ENCODE assay signal across 23 mouse cellular contexts in the genomic region with DNA sequence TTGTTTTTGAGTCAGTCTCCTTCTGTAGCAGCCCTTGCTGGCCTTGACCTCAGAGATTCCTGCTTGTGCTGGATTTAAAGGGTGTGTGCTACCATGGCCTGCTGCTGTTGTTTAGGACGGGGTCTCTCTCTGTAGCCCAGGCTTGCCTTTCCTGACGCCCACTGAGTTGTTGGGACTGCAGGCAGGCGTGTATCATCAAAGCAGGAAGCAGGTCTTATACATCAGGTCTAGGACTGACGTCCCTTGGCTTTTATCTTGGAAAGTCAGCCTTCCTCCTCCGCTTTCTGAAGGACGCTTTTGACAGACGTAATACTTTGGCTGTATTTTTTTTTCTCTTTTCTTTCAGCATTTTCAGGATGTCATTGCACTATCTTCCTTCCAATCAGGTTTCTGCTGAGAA. TPM values are rescaled to one million over a fixed set of nuclear protein-coding genes. Genes with fewer than 3 reads are reported as not detected.
DNase-seq lines count a peak whose midpoint lies in the region; ATAC-seq and TF ChIP-seq lines count a peak whose summit lies in the region.
"Had no signal": no experiment of that assay in that cellular context is flagged by ENCODE, and none has a peak within 500 bp of the region (broad histone marks: within the 10 kb centered on the region; RNA-seq: fewer than 3 reads in every experiment).

No protein-coding gene starts in this region.

- H3K27ac ChIP-seq in lung, postnatal 0 days (ENCODE audit: low read length) = no peak overlapping the region
- peak overlapping the region; percentile 31 for H3K27ac ChIP-seq in MEL (ENCODE audit: control insufficient read depth, low read depth, low read length)
- no peak overlapping the region for H3K27ac ChIP-seq in liver, embryonic 15.5 days (replicated peaks)
- H3K27ac ChIP-seq in kidney, embryonic 16.5 days (ENCODE audit: low read length) = no peak overlapping the region
- H3K27ac ChIP-seq: embryonic facial prominence, embryonic 12.5 days; forebrain, embryonic 15.5 days; heart, embryonic 10.5 days; hindbrain, embryonic 13.5 days; hindbrain, postnatal 0 days had no signal

- no peaks in the 10 kb centered on the region for H3K9me3 ChIP-seq in lung, postnatal 0 days (ENCODE audit: low read length)
- H3K9me3 ChIP-seq in MEL (replicated peaks; ENCODE audit: insufficient read depth, low read length) = no peaks in the 10 kb centered on the region
- H3K9me3 ChIP-seq in liver, embryonic 15.5 days (replicated peaks) = no peaks in the 10 kb centered on the region
- H3K9me3 ChIP-seq in kidney, embryonic 16.5 days (ENCODE audit: low read length) = no peaks in the 10 kb centered on the region
- H3K9me3 ChIP-seq: embryonic facial prominence, embryonic 12.5 days; forebrain, embryonic 15.5 days; heart, embryonic 10.5 days; hindbrain, embryonic 13.5 days had no signal

- H3K79me2 ChIP-seq in MEL (ENCODE audit: control insufficient read depth, insufficient read depth, low read length, poor library complexity) = no peaks in the 10 kb centered on the region

- WGBS in lung, postnatal 0 days = 56% methylated on average over 7 of the region's 7 CpGs
- 24% methylated on average over 7 of the region's 7 CpGs for WGBS in liver, embryonic 15.5 days (ENCODE audit: insufficient replicate concordance)
- 61% methylated on average over 7 of the region's 7 CpGs for WGBS in kidney, embryonic 16.5 days

- no peak overlapping the region for H3K4me2 ChIP-seq in lung, postnatal 0 days (replicated peaks; ENCODE audit: low read depth, low read length)
- H3K4me2 ChIP-seq in liver, embryonic 15.5 days = no peak overlapping the region
- H3K4me2 ChIP-seq in kidney, embryonic 16.5 days (replicated peaks; ENCODE audit: low read depth, low read length) = no peak overlapping the region
- H3K4me2 ChIP-seq: embryonic facial prominence, embryonic 12.5 days; forebrain, embryonic 15.5 days; hindbrain, embryonic 13.5 days had no signal

- H3K9ac ChIP-seq in lung, postnatal 0 days (replicated peaks; ENCODE audit: low read depth) = no peak overlapping the region
- 0 out of 2 replicates have a peak overlapping the region, but pooled peaks have one; percentile 16 for H3K9ac ChIP-seq in MEL (ENCODE audit: control insufficient read depth, low read depth, low read length, poor library complexity, severe bottlenecking)
- H3K9ac ChIP-seq in liver, embryonic 15.5 days = no peak overlapping the region
- no peak overlapping the region for H3K9ac ChIP-seq in kidney, embryonic 16.5 days (replicated peaks; ENCODE audit: low read length)
- H3K9ac ChIP-seq: embryonic facial prominence, embryonic 12.5 days; forebrain, embryonic 15.5 days; hindbrain, embryonic 13.5 days had no signal

- no peaks in the 10 kb centered on the region for H3K27me3 ChIP-seq in lung, postnatal 0 days (replicated peaks; ENCODE audit: insufficient read depth, low read length)
- no peaks in the 10 kb centered on the region for H3K27me3 ChIP-seq in MEL (ENCODE audit: control insufficient read depth in 1 of 2, insufficient read depth in 2 of 2, low read length in 2 of 2)
- no peaks in the 10 kb centered on the region for H3K27me3 ChIP-seq in liver, embryonic 15.5 days
- no peaks in the 10 kb centered on the region for H3K27me3 ChIP-seq in kidney, embryonic 16.5 days (ENCODE audit: insufficient read depth, low read length)
- H3K27me3 ChIP-seq: embryonic facial prominence, embryonic 12.5 days; forebrain, embryonic 15.5 days; hindbrain, embryonic 13.5 days had no signal

- TF ChIP-seq EP300 in lung, postnatal 0 days (IDR thresholded peaks at IDR 0.05) = no peak
- peak; percentile 53 to 67; a peak in 3 of 4 replicates for TF ChIP-seq EP300 in MEL (IDR thresholded peaks at IDR 0.05; ENCODE audit: low read depth in 1 of 2, low read length in 2 of 2)

- TF ChIP-seq RAD21 in MEL (IDR thresholded peaks at IDR 0.05; ENCODE audit: low read depth, low read length) = no peak

- TF ChIP-seq POLR2A in MEL (IDR thresholded peaks at IDR 0.05; ENCODE audit: control insufficient read depth in 1 of 2, insufficient read depth in 1 of 2, low read depth in 1 of 2, low read length in 2 of 2, poor library complexity in 1 of 2) = no peak

- peak; percentile 25 for DNase-seq in lung, postnatal 0 days (ENCODE audit: low spot score)
- no peak for DNase-seq in lung, postnatal 36 days
- DNase-seq in MEL (ENCODE audit: low read depth, low spot score) (peak; percentile 76), ZHBTc4 (ENCODE audit: low read depth, low spot score) (peak; percentile 28)
- DNase-seq in kidney, adult 8-10 months = no peak
- no peak for DNase-seq in cerebellum, postnatal 36 days
- DNase-seq: adrenal gland, postnatal 25 days; B cell, adult 2 months; cerebellum, adult 2 months; cerebellum, postnatal 10 days; gastrocnemius, postnatal 10 days; heart, adult 18-20 months; heart, postnatal 10 days had no signal

- TF ChIP-seq CTCF in lung, postnatal 0 days (IDR thresholded peaks at IDR 0.05) = no peak
- no peak for TF ChIP-seq CTCF in MEL (IDR thresholded peaks at IDR 0.05 in 2 of 3, conservative IDR thresholded peaks at IDR 0.05 in 1 of 3; ENCODE audit: control insufficient read depth in 1 of 3, insufficient read depth in 1 of 3, low read depth in 2 of 3, low read length in 3 of 3, poor library complexity in 1 of 3, severe bottlenecking in 1 of 3)

- no peak overlapping the region for H3K4me3 ChIP-seq in lung, postnatal 0 days (ENCODE audit: low read depth, low read length)
- H3K4me3 ChIP-seq in MEL (ENCODE audit: control insufficient read depth in 1 of 2, insufficient read depth in 1 of 2, low read depth in 2 of 2, low read length in 2 of 2) = peak overlapping the region; percentile 13 to 41; a peak in 3 of 4 replicates
- no peak overlapping the region for H3K4me3 ChIP-seq in liver, embryonic 15.5 days (replicated peaks)
- H3K4me3 ChIP-seq in kidney, embryonic 16.5 days (ENCODE audit: low read length) = no peak overlapping the region
- H3K4me3 ChIP-seq: embryonic facial prominence, embryonic 12.5 days; forebrain, embryonic 15.5 days; heart, embryonic 10.5 days; hindbrain, embryonic 13.5 days had no signal

- peaks cover 10% of the 10 kb centered on the region; the same call in 1 of the 2 replicates for H3K36me3 ChIP-seq in lung, postnatal 0 days (ENCODE audit: insufficient read depth, low read length)
- peaks cover 0 to 15% of the 10 kb centered on the region in 2 experiments; a peak in 2 of 4 replicates for H3K36me3 ChIP-seq in MEL (ENCODE audit: control insufficient read depth in 1 of 2, insufficient read depth in 2 of 2, low read length in 2 of 2)
- H3K36me3 ChIP-seq in liver, embryonic 15.5 days (replicated peaks) = peaks cover 17% of the 10 kb centered on the region
- H3K36me3 ChIP-seq in kidney, embryonic 16.5 days (ENCODE audit: insufficient read depth, low read length) = peaks cover 18% of the 10 kb centered on the region

- no peak for ATAC-seq in lung, postnatal 0 days
- ATAC-seq in liver, embryonic 15.5 days (ENCODE audit: insufficient read depth) = peak; percentile 25; the same call in 1 of the 2 replicates
- ATAC-seq in kidney, embryonic 16.5 days (ENCODE audit: low FRiP score, low TSS enrichment) = no peak
- ATAC-seq: CD4-positive, CD25-positive, alpha-beta regulatory T cell, adult 4 months; forebrain, embryonic 15.5 days; hindbrain, postnatal 0 days had no signal

- H3K4me1 ChIP-seq in lung, postnatal 0 days (ENCODE audit: insufficient read depth, low read depth, low read length) = no peaks in the 10 kb centered on the region
- H3K4me1 ChIP-seq in MEL (ENCODE audit: control insufficient read depth in 1 of 2, insufficient read depth in 2 of 2, low read length in 2 of 2) = peaks cover 3 to 13% of the 10 kb centered on the region in 2 experiments; a peak in 3 of 4 replicates
- peaks cover 6% of the 10 kb centered on the region; the same call in 1 of the 2 replicates for H3K4me1 ChIP-seq in liver, embryonic 15.5 days (replicated peaks)
- H3K4me1 ChIP-seq in kidney, embryonic 16.5 days (ENCODE audit: insufficient read depth, low read length) = no peaks in the 10 kb centered on the region
- H3K4me1 ChIP-seq: embryonic facial prominence, embryonic 12.5 days; forebrain, embryonic 15.5 days; hindbrain, embryonic 13.5 days had no signal

RNA-seq across cellular contexts. Expression of a gene that starts 8.1 kb away (rescaled TPM):
- polyA plus RNA-seq in lung, postnatal 0 days (2015; fragmentation: Nextera tagmentation; extraction: Ambion mirVana) = 4.6 and 5.8 TPM in 2 replicates
- total RNA-seq in MEL (2012; rRNA removed) = 6.3 and 6.7 TPM in 2 replicates
- polyA plus RNA-seq in MEL (2012; ENCODE audit: insufficient read depth in 1 of 2, insufficient read length in 2 of 2, low read depth in 1 of 2, low replicate concordance in 2 of 2, missing spikeins in 1 of 2) = 1 to 10 TPM in 1 of 2 experiments, not detected in 1; 9.9 TPM
- 2.2 and 2.5 TPM in 2 replicates for polyA plus RNA-seq in liver, embryonic 15.5 days (2015; fragmentation: Nextera tagmentation; extraction: Ambion mirVana)
- 9.5 and 9.8 TPM in 2 replicates for polyA plus RNA-seq in kidney, embryonic 16.5 days (2015; fragmentation: Nextera tagmentation; extraction: Ambion mirVana)

RNA-seq across cellular contexts. Expression of a gene that starts 23.9 kb away (rescaled TPM):
- polyA plus RNA-seq in lung, postnatal 0 days (2015; fragmentation: Nextera tagmentation; extraction: Ambion mirVana) = 1.9 and 2.2 TPM in 2 replicates
- total RNA-seq in MEL (2012; rRNA removed) = 125 and 138 TPM in 2 replicates
- polyA plus RNA-seq in MEL (2012; ENCODE audit: insufficient read depth in 1 of 2, insufficient read length in 2 of 2, low read depth in 1 of 2, low replicate concordance in 2 of 2, missing spikeins in 1 of 2) = 100 to 1,000 TPM in 1 of 2 experiments, 10 to 100 TPM in 1; 44.1 to 247 TPM
- 386 and 428 TPM in 2 replicates for polyA plus RNA-seq in liver, embryonic 15.5 days (2015; fragmentation: Nextera tagmentation; extraction: Ambion mirVana)
- polyA plus RNA-seq in kidney, embryonic 16.5 days (2015; fragmentation: Nextera tagmentation; extraction: Ambion mirVana) = 1.4 and 1.8 TPM in 2 replicates
- total RNA-seq: heart, adult 18-20 months had no signal
- polyA plus RNA-seq: CD4-positive, CD25-positive, alpha-beta regulatory T cell, adult 4 months had no signal

RNA-seq across cellular contexts. Expression of a gene that starts 29.2 kb away (rescaled TPM):
- 99.9 and 101 TPM in 2 replicates for polyA plus RNA-seq in lung, postnatal 0 days (2015; fragmentation: Nextera tagmentation; extraction: Ambion mirVana)
- total RNA-seq in MEL (2012; rRNA removed) = 63.7 and 64.7 TPM in 2 replicates
- 100 to 1,000 TPM in 1 of 2 experiments, not detected in 1; 131 TPM for polyA plus RNA-seq in MEL (2012; ENCODE audit: insufficient read depth in 1 of 2, insufficient read length in 2 of 2, low read depth in 1 of 2, low replicate concordance in 2 of 2, missing spikeins in 1 of 2)
- polyA plus RNA-seq in liver, embryonic 15.5 days (2015; fragmentation: Nextera tagmentation; extraction: Ambion mirVana) = 82.6 and 91.9 TPM in 2 replicates
- polyA plus RNA-seq in kidney, embryonic 16.5 days (2015; fragmentation: Nextera tagmentation; extraction: Ambion mirVana) = 121 and 125 TPM in 2 replicates

RNA-seq across cellular contexts. Expression of a gene that starts 52.1 kb away (rescaled TPM):
- 0.10 and 0.18 TPM in 2 replicates for polyA plus RNA-seq in lung, postnatal 0 days (2015; fragmentation: Nextera tagmentation; extraction: Ambion mirVana)
- not detected in 2 replicates for total RNA-seq in MEL (2012; rRNA removed)
- polyA plus RNA-seq in MEL (2012; ENCODE audit: insufficient read depth in 1 of 2, insufficient read length in 2 of 2, low read depth in 1 of 2, low replicate concordance in 2 of 2, missing spikeins in 1 of 2) = under 1 TPM in 1 of 2 experiments, not detected in 1; 0.07 TPM
- not detected in 2 replicates for polyA plus RNA-seq in liver, embryonic 15.5 days (2015; fragmentation: Nextera tagmentation; extraction: Ambion mirVana)
- not detected in 2 replicates for polyA plus RNA-seq in kidney, embryonic 16.5 days (2015; fragmentation: Nextera tagmentation; extraction: Ambion mirVana)
- total RNA-seq: adrenal gland, postnatal 25 days; gastrocnemius, postnatal 10 days; gastrocnemius, postnatal 4 days; heart, adult 18-20 months; heart, postnatal 10 days had no signal
- polyA plus RNA-seq: CD4-positive, CD25-positive, alpha-beta regulatory T cell, adult 4 months; embryonic facial prominence, embryonic 12.5 days; forebrain, embryonic 11.5 days; heart, embryonic 10.5 days had no signal

RNA-seq across cellular contexts. Expression of a gene that starts 57.4 kb away (rescaled TPM):
- 16.7 and 20.4 TPM in 2 replicates for polyA plus RNA-seq in lung, postnatal 0 days (2015; fragmentation: Nextera tagmentation; extraction: Ambion mirVana)
- 15.9 and 47.3 TPM in 2 replicates for total RNA-seq in MEL (2012; rRNA removed)
- 10 to 100 TPM in 1 of 2 experiments, not detected in 1; 99.5 TPM for polyA plus RNA-seq in MEL (2012; ENCODE audit: insufficient read depth in 1 of 2, insufficient read length in 2 of 2, low read depth in 1 of 2, low replicate concordance in 2 of 2, missing spikeins in 1 of 2)
- 293 and 326 TPM in 2 replicates for polyA plus RNA-seq in liver, embryonic 15.5 days (2015; fragmentation: Nextera tagmentation; extraction: Ambion mirVana)
- polyA plus RNA-seq in kidney, embryonic 16.5 days (2015; fragmentation: Nextera tagmentation; extraction: Ambion mirVana) = 98.6 and 98.8 TPM in 2 replicates

Comparison
In these comparisons a context has a peak if more than half of its experiments do, and no peak if none do; other contexts are left out.
1. DNase-seq: peak in lung, postnatal 0 days (single experiment), MEL (single experiment) and ZHBTc4 (single experiment); none in lung, postnatal 36 days (single experiment), kidney, adult 8-10 months (0 of 2) and cerebellum, postnatal 36 days (0 of 2).
2. H3K4me3 ChIP-seq: peak in MEL (2 of 2); none in lung, postnatal 0 days (single experiment), liver, embryonic 15.5 days (single experiment) and kidney, embryonic 16.5 days (single experiment).
3. RNA of a gene that starts 23.9 kb away (polyA plus RNA-seq): 386 to 428 TPM in liver, embryonic 15.5 days and 44.1 to 247 TPM in MEL; 1.9 to 2.2 TPM in lung, postnatal 0 days and 1.4 to 1.8 TPM in kidney, embryonic 16.5 days; every median in the first group is over 10 times any median in the second.